Mouse (Mus musculus): ENCODE data around the gene Ccdc107. TPM values are rescaled to one million over a fixed set of nuclear protein-coding genes. Genes with fewer than 3 reads are reported as not detected.

Ccdc107 gene
- 62.0 and 63.1 TPM in 2 replicates for polyA plus RNA-seq (2015; fragmentation: Nextera tagmentation; extraction: Ambion mirVana)

GRCm38 (mm10) chr4:43492821-43493185 lies at the start of gene Ccdc107:
Gene Ccdc107, plus strand, starts transcription at chr4:43492900.
- Histone ChIP-seq H3K4me3 (replicated peaks; ENCODE audit: low read length) (peak within 1 kb of the TSS; percentile 77), H3K27ac (ENCODE audit: low read length) (peak within 1 kb of the TSS; percentile 92), H3K4me2 (ENCODE audit: low read length) (peak within 1 kb of the TSS; percentile 68), H3K9me3 (ENCODE audit: control insufficient read depth, low read length) (no peaks in the 10 kb centered on the region), H3K4me1 (replicated peaks; ENCODE audit: control insufficient read depth, insufficient read depth, low read length) (peaks cover 10% of the 10 kb centered on the region), H3K36me3 (ENCODE audit: control insufficient read depth, insufficient read depth) (no peaks in the 10 kb centered on the region), H3K9ac (replicated peaks; ENCODE audit: low read depth, low read length) (peak within 1 kb of the TSS; percentile 87), H3K27me3 (replicated peaks; ENCODE audit: control insufficient read depth, insufficient read depth, low read length) (no peaks in the 10 kb centered on the region)
- whole genome bisulfite sequencing: under 1% methylated on average over 25 of the region's 25 CpGs
- peak; percentile 98 for ATAC-seq

- H3K4me3 ChIP-seq (replicated peaks; ENCODE audit: low read length): peak overlapping the region; percentile 90
- peaks cover 14% of the 10 kb centered on the region for H3K4me1 ChIP-seq (replicated peaks; ENCODE audit: control insufficient read depth, insufficient read depth, low read length)
- H3K4me2 ChIP-seq (ENCODE audit: low read length): peak overlapping the region; percentile 93
- peaks cover 8% of the 10 kb centered on the region; the same call in 1 of the 2 replicates for H3K36me3 ChIP-seq (ENCODE audit: control insufficient read depth, insufficient read depth)
- peak overlapping the region; percentile 95 for H3K9ac ChIP-seq (replicated peaks; ENCODE audit: low read depth, low read length)
- peak overlapping the region; percentile 95 for H3K27ac ChIP-seq (ENCODE audit: low read length)
- WGBS: under 1% methylated on average over 28 of the region's 28 CpGs
- H3K9me3 ChIP-seq (ENCODE audit: control insufficient read depth, low read length): no peaks in the 10 kb centered on the region
- ATAC-seq: peak; percentile 6; the same call in 1 of the 2 replicates
- no peaks in the 10 kb centered on the region for H3K27me3 ChIP-seq (replicated peaks; ENCODE audit: control insufficient read depth, insufficient read depth, low read length)
Measured at GRCm38 (mm10) chr4:43443511-43443910, 49.2 kb upstream of the Ccdc107 start.

- Histone ChIP-seq H3K9ac (replicated peaks; ENCODE audit: low read depth, low read length) (no peak overlapping the region), H3K9me3 (ENCODE audit: control insufficient read depth, low read length) (no peaks in the 10 kb centered on the region), H3K4me3 (replicated peaks; ENCODE audit: low read length) (no peak overlapping the region), H3K27ac (ENCODE audit: low read length) (no peak overlapping the region), H3K36me3 (ENCODE audit: control insufficient read depth, insufficient read depth) (peaks cover 8% of the 10 kb centered on the region; the same call in 1 of the 2 replicates), H3K4me2 (ENCODE audit: low read length) (no peak overlapping the region), H3K27me3 (replicated peaks; ENCODE audit: control insufficient read depth, insufficient read depth, low read length) (peaks cover under 1% of the 10 kb centered on the region; the same call in 1 of the 2 replicates), H3K4me1 (replicated peaks; ENCODE audit: control insufficient read depth, insufficient read depth, low read length) (peaks cover 14% of the 10 kb centered on the region)
- ATAC-seq: no peak
- 83% methylated on average over 13 of the region's 13 CpGs for WGBS
Measured at GRCm38 (mm10) chr4:43447251-43447650, 45.4 kb upstream of the Ccdc107 start.

GRCm38 (mm10) chr4:43448554-43448953 lies 44.1 kb upstream of the Ccdc107 start:
- no peak overlapping the region for H3K27ac ChIP-seq (ENCODE audit: low read length)
- no peak overlapping the region for H3K9ac ChIP-seq (replicated peaks; ENCODE audit: low read depth, low read length)
- WGBS: 77% methylated on average over 3 of the region's 3 CpGs
- peaks cover 19% of the 10 kb centered on the region for H3K4me1 ChIP-seq (replicated peaks; ENCODE audit: control insufficient read depth, insufficient read depth, low read length)
- peaks cover 8% of the 10 kb centered on the region; the same call in 1 of the 2 replicates for H3K36me3 ChIP-seq (ENCODE audit: control insufficient read depth, insufficient read depth)
- H3K4me2 ChIP-seq (ENCODE audit: low read length): no peak overlapping the region
- no peak overlapping the region for H3K4me3 ChIP-seq (replicated peaks; ENCODE audit: low read length)
- no peak for ATAC-seq
- no peaks in the 10 kb centered on the region for H3K9me3 ChIP-seq (ENCODE audit: control insufficient read depth, low read length)
- H3K27me3 ChIP-seq (replicated peaks; ENCODE audit: control insufficient read depth, insufficient read depth, low read length): peaks cover 8% of the 10 kb centered on the region; the same call in 1 of the 2 replicates

- no peak for ATAC-seq
- 67% methylated on average over 11 of the region's 11 CpGs for WGBS
Measured at GRCm38 (mm10) chr4:43452315-43452714, 40.4 kb upstream of the Ccdc107 start.

GRCm38 (mm10) chr4:43453413-43453812 lies 39.3 kb upstream of the Ccdc107 start:
- H3K4me1 ChIP-seq (replicated peaks; ENCODE audit: control insufficient read depth, insufficient read depth, low read length): peaks cover 9% of the 10 kb centered on the region
- H3K4me2 ChIP-seq (ENCODE audit: low read length): peak overlapping the region; percentile 42
- ATAC-seq: peak; percentile 37; the same call in 1 of the 2 replicates
- H3K27me3 ChIP-seq (replicated peaks; ENCODE audit: control insufficient read depth, insufficient read depth, low read length): peaks cover 8% of the 10 kb centered on the region; the same call in 1 of the 2 replicates
- peak overlapping the region; percentile 42 for H3K9ac ChIP-seq (replicated peaks; ENCODE audit: low read depth, low read length)
- no peak overlapping the region for H3K27ac ChIP-seq (ENCODE audit: low read length)
- H3K9me3 ChIP-seq (ENCODE audit: control insufficient read depth, low read length): no peaks in the 10 kb centered on the region
- under 1% methylated on average over 18 of the region's 18 CpGs for WGBS
- peak overlapping the region; percentile 14 for H3K4me3 ChIP-seq (replicated peaks; ENCODE audit: low read length)
- no peaks in the 10 kb centered on the region; the same call in 1 of the 2 replicates for H3K36me3 ChIP-seq (ENCODE audit: control insufficient read depth, insufficient read depth)

More at GRCm38 (mm10) chr4:43452315-43452714, 40.4 kb upstream of the Ccdc107 start:
- Histone ChIP-seq H3K27ac (ENCODE audit: low read length) (no peak overlapping the region), H3K4me1 (replicated peaks; ENCODE audit: control insufficient read depth, insufficient read depth, low read length) (peaks cover 9% of the 10 kb centered on the region), H3K4me3 (replicated peaks; ENCODE audit: low read length) (no peak overlapping the region), H3K4me2 (ENCODE audit: low read length) (no peak overlapping the region), H3K9ac (replicated peaks; ENCODE audit: low read depth, low read length) (no peak overlapping the region), H3K27me3 (replicated peaks; ENCODE audit: control insufficient read depth, insufficient read depth, low read length) (peaks cover 8% of the 10 kb centered on the region; the same call in 1 of the 2 replicates), H3K9me3 (ENCODE audit: control insufficient read depth, low read length) (no peaks in the 10 kb centered on the region), H3K36me3 (ENCODE audit: control insufficient read depth, insufficient read depth) (no peaks in the 10 kb centered on the region; the same call in 1 of the 2 replicates)

GRCm38 (mm10) chr4:43454041-43454836 lies 38.5 kb upstream of the Ccdc107 start, which contains the start of gene Cd72:
Gene Cd72, minus strand, starts transcription at chr4:43454628.
- Histone ChIP-seq H3K36me3 (ENCODE audit: control insufficient read depth, insufficient read depth) (no peaks in the 10 kb centered on the region), H3K4me2 (ENCODE audit: low read length) (peak within 1 kb of the TSS; percentile 42), H3K27ac (ENCODE audit: low read length) (no peak within 1 kb of the TSS), H3K9me3 (ENCODE audit: control insufficient read depth, low read length) (no peaks in the 10 kb centered on the region), H3K4me3 (replicated peaks; ENCODE audit: low read length) (peak within 1 kb of the TSS; percentile 14), H3K9ac (replicated peaks; ENCODE audit: low read depth, low read length) (peak within 1 kb of the TSS; percentile 42), H3K4me1 (replicated peaks; ENCODE audit: control insufficient read depth, insufficient read depth, low read length) (peaks cover 9% of the 10 kb centered on the region), H3K27me3 (replicated peaks; ENCODE audit: control insufficient read depth, insufficient read depth, low read length) (peaks cover 8% of the 10 kb centered on the region; the same call in 1 of the 2 replicates)
- 32% methylated on average over 20 of the region's 20 CpGs for WGBS
- ATAC-seq: no peak

- Histone ChIP-seq H3K36me3 (ENCODE audit: control insufficient read depth, insufficient read depth) (no peaks in the 10 kb centered on the region), H3K27ac (ENCODE audit: low read length) (no peak overlapping the region), H3K4me2 (ENCODE audit: low read length) (no peak overlapping the region), H3K27me3 (replicated peaks; ENCODE audit: control insufficient read depth, insufficient read depth, low read length) (peaks cover 8% of the 10 kb centered on the region; the same call in 1 of the 2 replicates), H3K4me3 (replicated peaks; ENCODE audit: low read length) (no peak overlapping the region), H3K4me1 (replicated peaks; ENCODE audit: control insufficient read depth, insufficient read depth, low read length) (peaks cover 9% of the 10 kb centered on the region), H3K9ac (replicated peaks; ENCODE audit: low read depth, low read length) (no peak overlapping the region), H3K9me3 (ENCODE audit: control insufficient read depth, low read length) (no peaks in the 10 kb centered on the region)
- no peak for ATAC-seq
- 32% methylated on average over 4 of the region's 4 CpGs for WGBS
Measured at GRCm38 (mm10) chr4:43456470-43456869, 36.2 kb upstream of the Ccdc107 start.

- 25% methylated on average over 8 of the region's 8 CpGs for WGBS
- Histone ChIP-seq H3K4me2 (ENCODE audit: low read length) (no peak overlapping the region), H3K9me3 (ENCODE audit: control insufficient read depth, low read length) (no peaks in the 10 kb centered on the region)
Measured at GRCm38 (mm10) chr4:43457124-43457523, 35.6 kb upstream of the Ccdc107 start.

More at GRCm38 (mm10) chr4:43457124-43457523, 35.6 kb upstream of the Ccdc107 start:
- H3K4me1 ChIP-seq (replicated peaks; ENCODE audit: control insufficient read depth, insufficient read depth, low read length): peaks cover 9% of the 10 kb centered on the region
- no peak overlapping the region for H3K27ac ChIP-seq (ENCODE audit: low read length)
- H3K27me3 ChIP-seq (replicated peaks; ENCODE audit: control insufficient read depth, insufficient read depth, low read length): peaks cover 8% of the 10 kb centered on the region; the same call in 1 of the 2 replicates
- H3K9ac ChIP-seq (replicated peaks; ENCODE audit: low read depth, low read length): no peak overlapping the region
- H3K4me3 ChIP-seq (replicated peaks; ENCODE audit: low read length): no peak overlapping the region
- no peaks in the 10 kb centered on the region for H3K36me3 ChIP-seq (ENCODE audit: control insufficient read depth, insufficient read depth)
- no peak for ATAC-seq

All from forebrain, embryonic 16.5 days (tissue).